Mouse (Mus musculus) liver, postnatal 0 days (tissue): ENCODE data around the gene Ncoa1. TPM values are rescaled to one million over a fixed set of nuclear protein-coding genes. Genes with fewer than 3 reads are reported as not detected.

Experiments
- ATAC-seq: fragments of 200-750 bp; cut with Nextera tagmentation; 2 replicates; pipeline ENCODE4 v1.8.0; 2017; ENCODE audit warnings: mild to moderate bottlenecking, moderate library complexity
- DNase-seq: peaks from one replicate; pipeline ENCODE4 v3.0.0-alpha.2; 2016
- H3K27ac ChIP-seq: fragments of 300-500 bp; sonication (generic); 2 replicates; pipeline ENCODE4 v1.5.1; 2014; ENCODE audit warnings: antibody characterized with exemption, moderate library complexity, mild to moderate bottlenecking, low read depth
- H3K27me3 ChIP-seq: fragments of 300-500 bp; sonication (generic); 2 replicates; pipeline ENCODE4 v1.6.1; 2014; ENCODE audit warnings: low read length, control low read depth, mixed read lengths; ENCODE audit not compliant: insufficient read depth
- H3K36me3 ChIP-seq: fragments of 300-500 bp; sonication (generic); replicated peaks from 2 replicates; pipeline ENCODE4 v1.6.1; 2014; ENCODE audit warnings: mild to moderate bottlenecking, control low read depth, low read length, moderate library complexity, mixed read lengths; ENCODE audit not compliant: insufficient read depth
- H3K4me1 ChIP-seq: fragments of 300-500 bp; sonication (generic); 2 replicates; pipeline ENCODE4 v1.6.1; 2014; ENCODE audit warnings: antibody characterized with exemption, mild to moderate bottlenecking, control low read depth; ENCODE audit not compliant: insufficient read depth
- H3K4me2 ChIP-seq: fragments of 300-500 bp; sonication (generic); 2 replicates; pipeline ENCODE4 v1.6.1; 2014; ENCODE audit warnings: low read depth, mild to moderate bottlenecking, low read length, moderate library complexity, mixed read lengths
- H3K4me3 ChIP-seq: fragments of 300-500 bp; sonication (generic); 2 replicates; pipeline ENCODE4 v1.5.1; 2014; ENCODE audit warnings: low read depth, low read length
- H3K9ac ChIP-seq: fragments of 300-500 bp; sonication (generic); replicated peaks from 2 replicates; pipeline ENCODE4 v1.6.1; 2014; ENCODE audit warnings: mild to moderate bottlenecking, moderate library complexity
- H3K9me3 ChIP-seq: fragments of 300-500 bp; sonication (generic); 2 replicates; pipeline ENCODE4 v1.6.1; 2016; ENCODE audit warnings: mild to moderate bottlenecking, control low read depth, low read length, mixed read lengths
- CTCF ChIP-seq: sonication (generic); IDR thresholded peaks from 2 replicates; pipeline ENCODE4 v1.5.1; 2016; ENCODE audit warnings: antibody characterized with exemption, low read depth
- EP300 ChIP-seq: IDR thresholded peaks from 2 replicates; pipeline ENCODE4 v1.6.1; 2016; ENCODE audit warnings: antibody characterized with exemption, low read depth, mild to moderate bottlenecking
- WGBS: fragments of 180-500 bp; shearing (Covaris S2); extraction: QIAGEN DNeasy Blood & Tissue Kit; methylation state at CpG from one replicate; pipeline ENCODE4 v1.1.7; 2014; ENCODE audit not compliant: insufficient replicate concordance; 5-methylcytosine and 5-hydroxymethylcytosine counted together
- polyA plus RNA-seq: library from polyadenylated mRNA; unstranded; fragments of >200 nt; fragmentation: Nextera tagmentation; extraction: Ambion mirVana; gene quantifications from 2 replicates; pipeline ENCODE4 v1.2.1, GENCODE M21; 2015

The Ncoa1 gene
- polyA plus RNA-seq, 1 experiment from 2014 or later, result 2.2 TPM

GRCm38 (mm10) chr12:4342087-4342486 lies 134.9 kb downstream of the Ncoa1 start:
- 60% methylated on average over 3 of the region's 3 CpGs for WGBS

GRCm38 (mm10) chr12:4340325-4340924 lies 136.6 kb downstream of the Ncoa1 start:
- no peak overlapping the region for H3K4me2 ChIP-seq
- H3K27ac ChIP-seq, result no peak overlapping the region
- DNase-seq (no peak), ATAC-seq (no peak)
- no peak for TF ChIP-seq CTCF
- TF ChIP-seq EP300, result no peak
- no peak overlapping the region for H3K4me3 ChIP-seq
- H3K27me3 ChIP-seq, result no peaks in the 10 kb centered on the region
- peaks cover 3% of the 10 kb centered on the region for H3K36me3 ChIP-seq
- H3K9me3 ChIP-seq, result no peaks in the 10 kb centered on the region
- no peaks in the 10 kb centered on the region for H3K4me1 ChIP-seq
- H3K9ac ChIP-seq, result no peak overlapping the region
- 73% methylated on average over 3 of the region's 3 CpGs for WGBS

More at GRCm38 (mm10) chr12:4342087-4342486, 134.9 kb downstream of the Ncoa1 start:
- DNase-seq (no peak), ATAC-seq (no peak)
- Histone ChIP-seq H3K4me3 (no peak overlapping the region), H3K27me3 (no peaks in the 10 kb centered on the region), H3K9me3 (no peaks in the 10 kb centered on the region), H3K9ac (no peak overlapping the region), H3K27ac (no peak overlapping the region), H3K4me1 (no peaks in the 10 kb centered on the region), H3K4me2 (no peak overlapping the region), H3K36me3 (no peaks in the 10 kb centered on the region; the same call in 1 of the 2 replicates)
- TF ChIP-seq CTCF, result no peak
- TF ChIP-seq EP300, result no peak

- Histone ChIP-seq H3K4me2 (no peak overlapping the region), H3K9ac (no peak overlapping the region), H3K4me1 (no peaks in the 10 kb centered on the region), H3K27me3 (no peaks in the 10 kb centered on the region), H3K4me3 (no peak overlapping the region), H3K9me3 (no peaks in the 10 kb centered on the region), H3K27ac (no peak overlapping the region), H3K36me3 (0 out of 2 replicates have a peak, but pooled peaks cover 3% of the 10 kb centered on the region)
- DNase-seq (no peak), ATAC-seq (no peak)
- TF ChIP-seq EP300, result no peak
- TF ChIP-seq CTCF, result no peak
- WGBS, result 77% methylated on average over 5 of the region's 5 CpGs
Measured at GRCm38 (mm10) chr12:4323604-4324003, 153.4 kb downstream of the Ncoa1 start.

- Histone ChIP-seq H3K9ac (no peak overlapping the region), H3K4me1 (no peaks in the 10 kb centered on the region), H3K27ac (no peak overlapping the region), H3K27me3 (no peaks in the 10 kb centered on the region), H3K4me3 (no peak overlapping the region), H3K4me2 (no peak overlapping the region), H3K36me3 (0 out of 2 replicates have a peak, but pooled peaks cover 3% of the 10 kb centered on the region), H3K9me3 (no peaks in the 10 kb centered on the region)
- TF ChIP-seq CTCF, result no peak
- no peak for TF ChIP-seq EP300
- no peak for DNase-seq
- ATAC-seq, result no peak
- 65% methylated on average over 2 of the region's 2 CpGs for WGBS
Measured at GRCm38 (mm10) chr12:4322227-4322626, 154.8 kb downstream of the Ncoa1 start.

- H3K27me3 ChIP-seq, result no peaks in the 10 kb centered on the region
- no peak overlapping the region for H3K4me2 ChIP-seq
- no peaks in the 10 kb centered on the region for H3K4me1 ChIP-seq
- H3K9me3 ChIP-seq, result no peaks in the 10 kb centered on the region
- no peak overlapping the region for H3K4me3 ChIP-seq
- ATAC-seq (no peak), DNase-seq (no peak)
- TF ChIP-seq EP300 (no peak), CTCF (no peak)
- H3K27ac ChIP-seq, result no peak overlapping the region
- peaks cover 9% of the 10 kb centered on the region; the same call in 1 of the 2 replicates for H3K36me3 ChIP-seq
- H3K9ac ChIP-seq, result no peak overlapping the region
Measured at GRCm38 (mm10) chr12:4313824-4314223, 163.2 kb downstream of the Ncoa1 start.

- ATAC-seq (no peak), DNase-seq (no peak)
- H3K9ac ChIP-seq, result no peak overlapping the region
- WGBS, result 79% methylated on average over 1 of the region's 1 CpGs
- no peaks in the 10 kb centered on the region for H3K9me3 ChIP-seq
- no peak overlapping the region for H3K4me3 ChIP-seq
- no peaks in the 10 kb centered on the region for H3K4me1 ChIP-seq
- H3K27ac ChIP-seq, result no peak overlapping the region
- H3K27me3 ChIP-seq, result no peaks in the 10 kb centered on the region
- peaks cover 4% of the 10 kb centered on the region; the same call in 1 of the 2 replicates for H3K36me3 ChIP-seq
- TF ChIP-seq EP300 (no peak), CTCF (no peak)
- no peak overlapping the region for H3K4me2 ChIP-seq
Measured at GRCm38 (mm10) chr12:4306712-4307313, 170.2 kb downstream of the Ncoa1 start.
